Mouse (Mus musculus): ENCODE results near the gene Naaa.

Gene Naaa

GRCm38 (mm10) chr5:92210205-92210604 lies 67.8 kb downstream of the Naaa start:
- DNase-seq: no peak
